Mouse (Mus musculus) lung, postnatal 0 days (tissue): Measurements from ENCODE around the gene Mdfi.

Source experiments
- CTCF ChIP-seq: IDR thresholded peaks from 2 replicates; pipeline ENCODE4 v1.5.1; 2016; ENCODE audit warnings: antibody characterized with exemption, mild to moderate bottlenecking
- EP300 ChIP-seq: IDR thresholded peaks from 2 replicates; pipeline ENCODE4 v1.6.1; 2016; ENCODE audit warnings: antibody characterized with exemption, mild to moderate bottlenecking, control low read depth

GRCm38 (mm10) chr17:47834482-47834767, at the start of gene Mdfi:
- no peak for TF ChIP-seq CTCF
- TF ChIP-seq EP300: no peak
